Mouse (Mus musculus) kidney, embryonic 15.5 days (tissue): ENCODE measurements around the gene Foxa2. TPM values are rescaled to one million over a fixed set of nuclear protein-coding genes. Genes with fewer than 3 reads are reported as not detected.

Experiments used
- ATAC-seq: fragments of 200-750 bp; cut with Nextera tagmentation; replicated peaks from 2 replicates; pipeline ENCODE4 v1.8.0; 2017; ENCODE audit warnings: moderate TSS enrichment; ENCODE audit not compliant: low FRiP score
- H3K27ac ChIP-seq: fragments of 300-500 bp; sonication (generic); 2 replicates; pipeline ENCODE4 v1.5.1; 2015; ENCODE audit warnings: mild to moderate bottlenecking, inconsistent platforms
- H3K27me3 ChIP-seq: fragments of 300-500 bp; sonication (generic); 2 replicates; pipeline ENCODE4 v1.6.1; 2015; ENCODE audit warnings: inconsistent platforms
- H3K36me3 ChIP-seq: fragments of 300-500 bp; sonication (generic); 2 replicates; pipeline ENCODE4 v1.6.1; 2015; ENCODE audit warnings: inconsistent platforms
- H3K4me1 ChIP-seq: fragments of 300-500 bp; sonication (generic); 2 replicates; pipeline ENCODE4 v1.6.1; 2015; ENCODE audit warnings: inconsistent platforms
- H3K4me2 ChIP-seq: fragments of 300-500 bp; sonication (generic); 2 replicates; pipeline ENCODE4 v1.6.1; 2015; ENCODE audit warnings: moderate library complexity, mild to moderate bottlenecking, inconsistent platforms
- H3K4me3 ChIP-seq: fragments of 300-500 bp; sonication (generic); replicated peaks from 2 replicates; pipeline ENCODE4 v1.5.1; 2015; ENCODE audit warnings: mild to moderate bottlenecking, inconsistent platforms
- H3K9ac ChIP-seq: fragments of 300-500 bp; sonication (generic); 2 replicates; pipeline ENCODE4 v1.6.1; 2015; ENCODE audit warnings: mild to moderate bottlenecking, inconsistent platforms
- H3K9me3 ChIP-seq: fragments of 300-500 bp; sonication (generic); replicated peaks from 2 replicates; pipeline ENCODE4 v1.6.1; 2016; ENCODE audit warnings: inconsistent platforms
- WGBS: fragments of 180-500 bp; shearing (Covaris S2); methylation state at CpG from one replicate; pipeline ENCODE4 v1.1.7; 2015; ENCODE audit warnings: mixed read lengths; 5-methylcytosine and 5-hydroxymethylcytosine counted together
- polyA plus RNA-seq: library from polyadenylated mRNA; unstranded; fragments of >200 nt; fragmentation: Nextera tagmentation; extraction: Ambion mirVana; gene quantifications from 2 replicates; pipeline ENCODE4 v1.2.1, GENCODE M21; 2015

Foxa2 gene
- polyA plus RNA-seq, 1 experiment from 2014 or later: 0.17 TPM

- Histone ChIP-seq H3K9me3 (no peaks in the 10 kb centered on the region), H3K4me2 (no peak overlapping the region), H3K4me3 (no peak overlapping the region), H3K27ac (no peak overlapping the region), H3K27me3 (peaks cover 97% of the 10 kb centered on the region), H3K36me3 (no peaks in the 10 kb centered on the region), H3K4me1 (peaks cover 14% of the 10 kb centered on the region), H3K9ac (no peak overlapping the region)
- WGBS: 0% methylated on average over 4 of the region's 4 CpGs
- ATAC-seq: no peak
Observed at GRCm38 (mm10) chr2:148036611-148037160, 10.1 kb downstream of the Foxa2 start.

GRCm38 (mm10) chr2:148030991-148031675, 15.6 kb downstream of the Foxa2 start:
- Histone ChIP-seq H3K36me3 (no peaks in the 10 kb centered on the region), H3K4me3 (no peak overlapping the region), H3K9ac (no peak overlapping the region), H3K27ac (no peak overlapping the region), H3K9me3 (no peaks in the 10 kb centered on the region), H3K4me1 (0 out of 2 replicates have a peak, but pooled peaks cover 4% of the 10 kb centered on the region), H3K4me2 (no peak overlapping the region), H3K27me3 (peaks cover 97% of the 10 kb centered on the region)
- ATAC-seq: no peak
- WGBS: 4% methylated on average over 6 of the region's 6 CpGs

GRCm38 (mm10) chr2:148030613-148030935, 16.2 kb downstream of the Foxa2 start:
- no peaks in the 10 kb centered on the region for H3K9me3 ChIP-seq
- H3K27ac ChIP-seq: no peak overlapping the region
- no peak overlapping the region for H3K4me3 ChIP-seq
- no peak overlapping the region for H3K9ac ChIP-seq
- H3K4me1 ChIP-seq: 0 out of 2 replicates have a peak, but pooled peaks cover 4% of the 10 kb centered on the region
- no peaks in the 10 kb centered on the region for H3K36me3 ChIP-seq
- H3K4me2 ChIP-seq: no peak overlapping the region
- peaks cover 97% of the 10 kb centered on the region for H3K27me3 ChIP-seq
- under 1% methylated on average over 11 of the region's 11 CpGs for WGBS
- ATAC-seq: no peak

- Histone ChIP-seq H3K4me1 (0 out of 2 replicates have a peak, but pooled peaks cover 4% of the 10 kb centered on the region), H3K27ac (no peak overlapping the region), H3K4me3 (no peak overlapping the region), H3K9ac (no peak overlapping the region), H3K9me3 (no peaks in the 10 kb centered on the region), H3K27me3 (peaks cover 97% of the 10 kb centered on the region), H3K36me3 (no peaks in the 10 kb centered on the region), H3K4me2 (no peak overlapping the region)
- peak; percentile 74 for ATAC-seq
- 1% methylated on average over 21 of the region's 21 CpGs for WGBS
Observed at GRCm38 (mm10) chr2:148029751-148030612, 16.8 kb downstream of the Foxa2 start.

GRCm38 (mm10) chr2:148029050-148029608, 17.6 kb downstream of the Foxa2 start:
- Histone ChIP-seq H3K4me3 (no peak overlapping the region), H3K27ac (no peak overlapping the region), H3K9me3 (no peaks in the 10 kb centered on the region), H3K27me3 (peaks cover 97% of the 10 kb centered on the region), H3K4me2 (no peak overlapping the region), H3K9ac (no peak overlapping the region), H3K36me3 (no peaks in the 10 kb centered on the region), H3K4me1 (0 out of 2 replicates have a peak, but pooled peaks cover 4% of the 10 kb centered on the region)
- WGBS: 9% methylated on average over 9 of the region's 9 CpGs
- ATAC-seq: no peak

GRCm38 (mm10) chr2:148026366-148026765, 20.4 kb downstream of the Foxa2 start:
- peaks cover 98% of the 10 kb centered on the region for H3K27me3 ChIP-seq
- 87% methylated on average over 1 of the region's 1 CpGs for WGBS

GRCm38 (mm10) chr2:148025481-148025880, 21.3 kb downstream of the Foxa2 start:
- Histone ChIP-seq H3K4me1 (0 out of 2 replicates have a peak, but pooled peaks cover 4% of the 10 kb centered on the region), H3K9ac (no peak overlapping the region), H3K27ac (no peak overlapping the region), H3K36me3 (no peaks in the 10 kb centered on the region), H3K4me3 (no peak overlapping the region), H3K9me3 (no peaks in the 10 kb centered on the region), H3K27me3 (peaks cover 98% of the 10 kb centered on the region), H3K4me2 (no peak overlapping the region)
- no peak for ATAC-seq
- 31% methylated on average over 2 of the region's 2 CpGs for WGBS

More at GRCm38 (mm10) chr2:148026366-148026765, 20.4 kb downstream of the Foxa2 start:
- 0 out of 2 replicates have a peak, but pooled peaks cover 4% of the 10 kb centered on the region for H3K4me1 ChIP-seq
- no peaks in the 10 kb centered on the region for H3K9me3 ChIP-seq
- no peak overlapping the region for H3K9ac ChIP-seq
- H3K4me2 ChIP-seq: no peak overlapping the region
- H3K27ac ChIP-seq: no peak overlapping the region
- no peak for ATAC-seq
- H3K4me3 ChIP-seq: no peak overlapping the region
- H3K36me3 ChIP-seq: no peaks in the 10 kb centered on the region

GRCm38 (mm10) chr2:148024268-148024935, 22.4 kb downstream of the Foxa2 start:
- Histone ChIP-seq H3K4me1 (no peaks in the 10 kb centered on the region), H3K36me3 (no peaks in the 10 kb centered on the region), H3K9me3 (no peaks in the 10 kb centered on the region), H3K27ac (no peak overlapping the region), H3K4me2 (no peak overlapping the region), H3K9ac (no peak overlapping the region), H3K4me3 (no peak overlapping the region), H3K27me3 (peaks cover 97% of the 10 kb centered on the region)
- ATAC-seq: no peak
- WGBS: 70% methylated on average over 9 of the region's 9 CpGs

GRCm38 (mm10) chr2:148023340-148023806, 23.4 kb downstream of the Foxa2 start:
- ATAC-seq: no peak
- Histone ChIP-seq H3K4me1 (no peaks in the 10 kb centered on the region), H3K4me2 (no peak overlapping the region), H3K27ac (no peak overlapping the region), H3K4me3 (no peak overlapping the region), H3K36me3 (no peaks in the 10 kb centered on the region), H3K27me3 (peaks cover 97% of the 10 kb centered on the region), H3K9ac (no peak overlapping the region), H3K9me3 (no peaks in the 10 kb centered on the region)
- 5% methylated on average over 12 of the region's 12 CpGs for WGBS

- Histone ChIP-seq H3K4me1 (no peaks in the 10 kb centered on the region), H3K27me3 (peaks cover 96% of the 10 kb centered on the region), H3K9me3 (no peaks in the 10 kb centered on the region), H3K4me3 (no peak overlapping the region), H3K36me3 (no peaks in the 10 kb centered on the region), H3K4me2 (no peak overlapping the region), H3K27ac (no peak overlapping the region), H3K9ac (no peak overlapping the region)
- no peak for ATAC-seq
- 19% methylated on average over 5 of the region's 5 CpGs for WGBS
Observed at GRCm38 (mm10) chr2:148021919-148022570, 24.7 kb downstream of the Foxa2 start.

GRCm38 (mm10) chr2:148021016-148021415, 25.8 kb downstream of the Foxa2 start:
- H3K9ac ChIP-seq: no peak overlapping the region
- WGBS: 25% methylated on average over 9 of the region's 9 CpGs
- H3K4me2 ChIP-seq: no peak overlapping the region
- no peaks in the 10 kb centered on the region for H3K9me3 ChIP-seq
- no peaks in the 10 kb centered on the region for H3K4me1 ChIP-seq
- H3K27me3 ChIP-seq: peaks cover 94% of the 10 kb centered on the region
- H3K4me3 ChIP-seq: no peak overlapping the region
- no peaks in the 10 kb centered on the region for H3K36me3 ChIP-seq
- no peak for ATAC-seq
- no peak overlapping the region for H3K27ac ChIP-seq
